Mouse (Mus musculus) cerebellum, postnatal 10 days (tissue): Measurements from ENCODE around the gene Sgcd.
"Not testable (repeated sequence)": the region's sequence is repeated elsewhere in the genome, so short reads cannot be mapped to it uniquely, and the experiment has no call there.

ENCODE experiments used
- DNase-seq, 2 experiments: peaks; one replicate each; pipeline ENCODE4 v3.0.0; 2021; ENCODE audit warnings: mixed read lengths in 2 of 2

Sgcd gene

DNA sequence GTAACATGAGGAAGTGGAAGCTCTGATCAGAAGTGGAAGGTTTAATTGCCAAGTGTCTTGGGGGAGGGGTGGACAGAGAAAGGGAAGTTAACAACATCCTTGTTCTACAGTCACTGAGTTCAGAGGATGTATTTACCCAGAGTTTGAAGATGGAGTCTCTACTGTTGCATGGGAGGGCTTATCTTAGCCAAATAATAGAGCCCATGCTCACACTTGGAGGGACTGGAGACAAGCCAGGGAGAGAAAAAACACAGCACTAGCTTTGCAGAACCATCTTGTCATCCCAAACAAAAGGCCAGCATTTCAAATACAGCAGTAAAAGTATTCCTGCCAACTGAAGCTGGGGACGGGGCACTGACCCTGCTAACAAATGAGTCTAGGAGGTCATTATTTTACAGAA lies 212.8 kb downstream of the Sgcd start:
- DNase-seq, result peak; percentile 8 to 24

- DNase-seq, result peak; percentile 28 to 42
Observed at GRCm38 (mm10) chr11:47765859-47766258, 222.9 kb downstream of the Sgcd start.

DNA sequence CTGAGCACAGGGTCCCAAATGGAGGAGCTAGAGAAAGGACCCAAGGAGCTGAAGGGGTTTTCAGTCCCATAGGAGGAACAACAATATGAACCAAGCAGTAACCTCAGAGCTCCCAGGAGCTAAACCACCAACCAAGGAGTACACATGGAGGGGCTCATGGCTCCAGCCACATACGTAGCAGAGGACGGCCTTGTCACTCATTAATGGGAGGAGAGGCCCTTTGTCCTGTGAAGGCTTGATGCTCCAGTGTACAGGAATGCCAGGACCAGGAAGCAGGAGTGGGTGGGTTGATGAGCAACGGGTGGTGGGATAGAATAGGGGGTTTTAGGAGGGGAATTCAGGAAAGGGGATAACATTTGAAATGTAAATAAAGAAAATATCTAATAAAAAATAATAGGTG lies 225.2 kb downstream of the Sgcd start:
- not testable (repeated sequence) for DNase-seq

DNA sequence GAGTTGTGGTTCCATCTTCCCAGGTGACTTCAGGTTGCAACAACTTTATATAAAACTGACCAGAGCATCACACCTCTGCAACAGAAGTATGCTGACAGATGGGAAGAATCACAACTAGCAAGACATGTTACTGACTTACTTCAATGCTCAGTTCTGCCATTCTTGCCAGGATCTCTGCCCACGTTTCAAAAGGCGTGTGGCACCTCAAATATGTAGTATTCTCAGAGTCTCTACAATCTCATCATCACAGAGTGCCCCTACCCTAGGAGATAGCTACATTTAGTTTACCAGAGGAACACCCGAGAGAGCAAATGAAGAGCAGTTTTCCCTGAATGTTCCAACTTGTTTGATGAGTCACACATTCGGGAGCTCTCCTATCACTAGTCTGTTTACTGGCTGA lies 229.8 kb downstream of the Sgcd start:
- no peak for DNase-seq

GRCm38 (mm10) chr11:47742806-47743205 lies 246.0 kb downstream of the Sgcd start:
- no peak for DNase-seq

DNA sequence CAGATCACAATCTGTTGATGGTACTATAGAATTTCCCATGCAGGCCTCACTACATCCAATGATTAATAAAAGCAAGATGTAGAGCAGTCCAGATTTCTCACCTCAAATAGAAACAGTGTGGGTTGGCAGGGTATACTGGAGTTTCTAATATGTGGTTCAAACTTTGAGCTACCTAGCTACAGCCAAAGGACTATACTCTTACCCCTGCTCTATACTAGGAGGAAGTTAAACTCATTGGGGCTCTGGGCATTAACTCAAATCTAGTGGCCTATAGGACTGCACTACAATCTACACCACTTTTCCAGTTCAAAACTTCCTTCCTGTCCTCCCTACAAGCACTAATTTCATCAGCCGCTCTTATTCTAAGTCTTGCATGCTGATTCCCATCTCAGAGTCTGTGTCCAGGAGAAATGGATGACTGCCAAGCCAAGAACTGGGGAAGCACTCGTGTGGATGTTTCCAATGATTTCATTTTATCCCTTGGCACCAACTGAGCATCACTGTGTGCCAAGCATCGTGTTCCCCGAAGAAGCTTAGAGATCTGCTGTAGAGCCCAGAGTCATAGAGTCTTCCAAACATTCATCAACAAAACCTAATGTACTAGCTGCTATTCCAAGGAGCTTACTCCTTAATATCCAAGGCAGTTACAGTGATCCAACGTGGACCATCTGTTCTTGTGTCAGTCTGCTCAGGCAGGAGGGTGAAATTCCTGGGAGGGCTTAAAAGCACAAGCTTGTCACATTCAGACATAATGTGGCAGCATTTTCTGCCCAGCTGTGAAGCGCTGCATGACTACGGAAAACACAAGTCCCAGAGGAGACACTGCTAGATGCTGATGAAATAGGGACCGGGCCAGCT lies 283.6 kb downstream of the Sgcd start:
- DNase-seq, result peak; percentile 84 to 87

GRCm38 (mm10) chr11:47695611-47696010 lies 293.2 kb downstream of the Sgcd start:
- DNase-seq, result peak in 1 of 2 experiments; percentile 8

GRCm38 (mm10) chr11:47658135-47658534 lies 330.6 kb downstream of the Sgcd start:
- peak; percentile 64 to 65 for DNase-seq

DNA sequence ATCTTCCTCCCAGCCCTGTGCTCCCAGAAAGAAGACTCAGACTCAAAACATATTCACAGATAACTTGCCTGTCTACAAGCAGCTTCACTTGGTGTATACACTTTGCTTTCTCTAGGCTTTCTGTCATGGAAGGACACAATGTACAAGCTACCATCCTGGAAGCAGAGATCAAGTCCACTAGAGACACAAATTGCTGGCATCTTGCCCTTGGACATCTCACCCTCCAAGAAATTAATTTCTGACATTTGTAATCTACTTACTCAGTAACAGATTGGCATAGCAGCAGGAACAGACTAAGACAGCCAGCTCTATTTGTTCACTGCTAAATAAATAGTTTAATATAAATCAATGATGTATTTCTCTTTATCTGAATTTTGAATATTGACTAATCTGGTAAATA lies 342.9 kb downstream of the Sgcd start:
- peak; percentile 71 to 72 for DNase-seq

GRCm38 (mm10) chr11:47641567-47642259 lies 347.1 kb downstream of the Sgcd start:
- no peak for DNase-seq

DNA sequence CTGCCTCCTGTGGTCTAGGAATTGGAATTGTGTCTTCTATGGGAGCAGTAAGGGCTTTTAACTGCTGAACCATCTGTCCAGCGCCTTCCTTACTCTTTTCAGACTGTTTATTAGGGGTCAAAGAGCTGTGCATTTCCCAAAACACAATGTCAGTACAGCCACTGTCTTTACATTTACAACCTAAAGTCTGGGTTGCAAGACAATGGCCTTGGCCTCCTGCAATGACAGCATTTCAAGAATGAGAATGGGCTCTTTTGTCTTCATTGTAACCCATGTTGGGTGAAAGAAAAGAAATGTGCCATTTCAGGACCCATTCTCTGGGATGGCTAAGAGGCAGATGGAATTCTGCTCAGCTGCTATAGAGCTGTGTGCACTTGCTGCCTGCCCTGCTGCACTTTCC lies 348.2 kb downstream of the Sgcd start:
- no peak for DNase-seq

GRCm38 (mm10) chr11:47630186-47630585 lies 358.6 kb downstream of the Sgcd start:
- no peak for DNase-seq

DNA sequence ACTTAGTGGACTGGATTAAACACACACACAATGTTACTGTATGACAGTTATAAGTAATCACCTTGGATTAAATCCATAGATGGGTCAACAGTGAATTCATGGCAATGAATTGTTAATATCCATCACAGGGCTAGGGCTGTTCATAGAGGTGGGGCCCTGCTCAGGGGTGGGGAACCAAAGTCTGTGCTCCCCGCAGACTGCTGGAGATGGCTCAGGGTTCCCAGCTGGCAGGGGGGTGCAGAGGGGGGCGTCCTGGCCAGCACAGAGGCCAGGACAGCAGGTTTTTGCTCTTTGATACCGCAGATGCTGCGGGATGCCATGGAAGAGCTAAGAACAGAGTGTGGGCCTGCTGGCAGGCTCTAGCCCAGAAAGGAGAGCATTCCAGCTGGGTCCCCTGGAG lies 378.9 kb downstream of the Sgcd start:
- DNase-seq, result peak; percentile 4 to 23

GRCm38 (mm10) chr11:47574635-47575034 lies 414.1 kb downstream of the Sgcd start:
- DNase-seq, result no peak

DNA sequence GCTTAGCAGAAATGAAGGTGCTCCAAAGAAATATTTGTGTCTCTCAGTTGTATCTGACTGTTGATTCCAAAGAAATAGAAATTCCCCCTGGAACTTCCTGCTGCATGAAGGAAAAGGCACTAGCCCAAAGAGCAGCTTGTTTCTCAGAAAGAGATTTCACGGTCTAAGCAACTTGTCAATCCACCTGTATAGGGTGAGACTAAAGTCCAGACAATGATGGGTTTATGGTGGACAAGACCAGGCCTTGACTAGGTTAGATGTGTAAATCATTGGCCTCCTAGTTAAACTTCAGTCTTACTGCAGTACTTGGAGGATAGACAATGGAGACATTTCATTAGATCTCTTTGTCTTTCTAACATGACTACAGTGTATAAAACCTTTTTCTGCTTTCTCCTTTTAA lies 420.3 kb downstream of the Sgcd start:
- DNase-seq, result no peak

DNA sequence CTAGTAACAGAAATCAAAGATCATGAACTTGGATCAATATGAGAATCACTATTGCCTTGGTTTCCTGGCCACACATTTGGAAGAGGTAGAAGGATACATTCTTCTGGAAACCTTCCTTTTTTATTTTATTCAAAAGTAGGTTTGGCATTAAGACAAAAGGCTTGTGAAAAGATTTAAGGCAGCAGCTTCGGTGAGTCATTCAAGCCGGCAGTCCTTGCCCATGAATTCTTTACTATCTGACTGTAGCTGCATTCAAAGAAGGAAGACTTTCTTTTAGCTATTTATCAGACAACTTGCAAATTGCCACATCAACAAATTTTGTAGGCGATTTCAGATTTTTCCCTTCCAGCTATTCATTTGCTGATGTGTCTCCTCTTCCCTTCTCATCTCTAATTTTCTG lies 422.6 kb downstream of the Sgcd start:
- no peak for DNase-seq

DNA sequence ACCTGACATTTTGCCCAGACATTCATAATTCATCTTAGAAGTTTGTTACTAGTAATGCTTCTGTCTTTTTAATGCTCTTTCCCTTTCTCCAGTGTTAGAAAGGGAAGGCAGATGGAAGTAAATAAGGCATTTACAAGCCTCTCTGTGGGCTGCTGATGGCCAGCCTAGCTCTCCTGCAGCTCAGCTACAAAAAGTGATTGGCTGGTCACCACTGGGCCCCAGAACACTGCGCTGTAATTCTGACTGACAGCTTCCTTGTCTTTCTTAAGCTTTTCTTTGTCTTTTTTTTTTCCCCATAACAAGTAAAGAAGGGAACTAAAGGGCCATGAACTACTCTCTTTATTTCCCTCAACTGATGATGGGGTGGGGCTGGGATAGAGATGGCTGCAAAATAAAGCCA lies 463.9 kb downstream of the Sgcd start:
- DNase-seq, result no peak

DNA sequence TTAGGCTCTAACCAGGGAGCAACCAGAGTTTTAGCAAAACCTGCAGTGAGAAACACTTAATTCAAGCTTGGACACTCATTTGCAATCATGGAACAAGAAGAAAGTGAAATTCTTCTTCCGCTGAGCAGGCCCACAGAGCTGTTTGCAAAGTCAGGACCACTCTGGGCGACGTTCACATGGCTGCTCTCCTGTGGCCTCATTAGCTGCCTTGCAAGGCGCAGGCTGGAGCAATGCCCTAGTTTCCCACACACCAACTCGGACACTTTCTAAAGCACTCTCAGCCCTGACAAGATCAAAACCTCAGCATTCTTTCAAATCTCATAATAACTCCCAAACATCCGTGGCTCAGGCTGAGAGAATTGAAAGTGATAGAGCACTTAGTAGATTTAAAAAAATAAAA lies 480.7 kb downstream of the Sgcd start:
- peak; percentile 3 to 22 for DNase-seq

DNA sequence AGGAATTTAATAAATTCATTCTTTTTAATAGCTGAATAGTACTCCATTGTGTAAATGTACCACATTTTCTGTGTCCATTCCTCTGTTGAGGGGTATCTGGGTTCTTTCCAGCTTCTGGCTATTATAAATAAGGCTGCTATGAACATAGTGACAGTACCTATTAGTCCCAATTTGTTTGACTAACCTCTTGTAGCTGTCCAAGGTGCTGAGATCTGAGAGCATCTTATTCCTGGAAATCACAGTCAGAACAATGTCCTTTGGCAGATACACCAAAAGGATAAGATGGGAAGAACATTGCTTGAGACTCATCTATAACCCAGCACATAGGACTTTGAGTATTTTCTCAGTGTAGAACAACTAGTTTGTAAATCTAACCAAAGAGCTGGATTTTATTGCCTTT lies 485.5 kb downstream of the Sgcd start:
- not testable (repeated sequence) for DNase-seq

DNA sequence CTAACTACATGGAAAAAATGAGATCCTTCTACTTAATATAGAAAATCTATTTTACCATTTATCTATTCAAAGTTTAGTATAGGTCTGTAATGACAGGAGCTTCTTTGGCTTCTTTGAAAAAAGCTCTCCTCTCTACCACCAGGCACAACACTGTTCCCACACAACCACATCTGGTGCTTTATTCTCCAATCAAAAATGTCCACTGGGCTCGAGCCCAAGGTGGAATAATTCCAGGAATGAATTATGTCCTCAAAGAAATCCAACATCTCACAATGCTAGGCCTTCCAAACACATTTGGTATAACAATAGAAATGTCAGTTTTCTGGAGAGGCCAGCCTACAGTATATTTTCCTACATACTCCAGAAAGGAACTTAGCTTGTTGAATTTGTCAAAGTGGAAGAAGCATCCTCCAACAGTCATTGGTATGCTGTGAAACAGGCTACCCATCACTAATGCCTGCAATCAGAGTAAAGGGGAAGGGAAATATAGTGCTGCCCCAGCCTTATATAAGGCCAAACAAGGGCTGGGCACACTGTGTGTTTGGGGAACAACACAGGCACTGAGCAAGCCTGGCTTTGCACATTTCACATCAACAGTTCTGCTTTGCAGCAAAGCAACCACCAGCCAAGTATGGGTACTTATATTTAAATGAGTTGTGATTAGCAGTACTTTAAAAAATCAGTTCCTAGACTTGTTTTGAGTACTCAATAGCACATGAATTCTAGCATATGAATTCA lies 515.1 kb downstream of the Sgcd start:
- DNase-seq, result peak; percentile 4 to 12

DNA sequence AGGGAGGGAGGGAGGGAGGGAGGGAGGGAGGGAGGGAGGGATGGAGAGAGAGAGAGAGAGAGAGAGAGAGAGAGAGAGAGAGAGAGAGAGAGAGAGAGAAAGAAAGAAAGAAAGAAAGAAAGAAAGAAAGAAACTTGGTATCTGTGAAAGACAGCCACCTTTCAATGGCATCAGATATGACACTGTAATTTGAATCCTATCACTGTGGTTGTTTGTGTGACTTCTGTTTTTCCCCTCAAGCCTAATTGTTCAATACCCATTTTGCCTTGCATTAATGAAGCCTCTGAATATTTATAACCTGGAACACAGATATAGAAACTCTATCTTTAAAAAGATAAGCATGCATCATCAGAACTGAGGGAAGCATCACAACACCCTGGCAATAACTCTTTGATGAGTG lies 528.1 kb downstream of the Sgcd start:
- not testable (repeated sequence) for DNase-seq

DNA sequence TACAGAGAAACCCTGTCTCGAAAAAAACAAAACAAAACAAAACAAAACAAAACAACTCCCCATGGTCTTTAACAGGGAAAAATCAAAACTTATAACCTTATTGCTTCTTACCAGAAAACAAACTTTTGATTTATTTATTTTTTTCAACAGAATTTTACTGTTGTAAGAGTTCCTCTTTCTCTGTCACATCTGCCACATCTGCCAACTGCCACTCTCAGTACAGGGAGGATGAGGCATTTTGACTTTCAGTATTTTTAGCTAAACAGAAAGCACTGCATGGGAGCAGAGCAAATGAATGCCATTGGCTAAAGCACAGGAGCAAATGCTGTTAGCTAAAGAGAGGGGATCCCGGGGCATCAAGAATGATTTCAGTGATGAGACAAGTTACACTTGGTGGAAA lies 528.6 kb downstream of the Sgcd start:
- DNase-seq, result no peak

- no peak for DNase-seq
Observed at GRCm38 (mm10) chr11:47459214-47459613, 529.6 kb downstream of the Sgcd start.

DNA sequence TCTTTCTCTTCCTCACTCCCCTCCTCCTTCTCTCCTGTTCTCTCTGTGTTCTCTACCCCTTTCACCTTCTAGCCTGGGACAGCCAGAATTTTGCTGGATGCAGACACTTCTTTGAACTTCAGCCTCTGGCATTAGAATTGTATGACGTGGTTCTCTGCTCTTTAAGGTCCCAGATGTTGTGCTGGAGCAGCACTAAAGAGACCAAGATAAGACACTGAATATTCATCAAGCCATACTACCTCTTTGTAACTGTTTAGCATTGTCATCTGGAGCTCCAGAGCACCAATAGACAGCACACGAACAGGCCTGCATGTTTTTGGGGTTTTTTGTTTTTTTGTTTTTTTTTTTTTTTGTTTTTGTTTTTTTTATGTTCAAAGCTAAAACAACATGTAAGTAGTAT lies 541.0 kb downstream of the Sgcd start:
- no peak for DNase-seq
